Mouse (Mus musculus) gastrocnemius, adult 8-10 months (tissue): ENCODE data around the gene Prss57. TPM values are rescaled to one million over a fixed set of nuclear protein-coding genes. Genes with fewer than 3 reads are reported as not detected.
A peak's percentile ranks its signal among the peaks of the same experiment; 100 is the strongest.

Experiments used
- DNase-seq, 2 experiments: peaks; one replicate each; pipeline ENCODE4 v3.0.0; 2022; ENCODE audit warnings: low spot score in 2 of 2
- total RNA-seq, 4 experiments: library from RNA; stranded (reverse); gene quantifications; 2 replicates each; pipeline ENCODE4 v1.2.4; 2022

Gene Prss57
- total RNA-seq, 4 experiments from 2014 or later, result not detected

GRCm38 (mm10) chr10:79807826-79808225 lies 17.1 kb upstream of the Prss57 start:
- no peak for DNase-seq

GRCm38 (mm10) chr10:79806972-79807371 lies 16.2 kb upstream of the Prss57 start:
- no peak for DNase-seq

DNA sequence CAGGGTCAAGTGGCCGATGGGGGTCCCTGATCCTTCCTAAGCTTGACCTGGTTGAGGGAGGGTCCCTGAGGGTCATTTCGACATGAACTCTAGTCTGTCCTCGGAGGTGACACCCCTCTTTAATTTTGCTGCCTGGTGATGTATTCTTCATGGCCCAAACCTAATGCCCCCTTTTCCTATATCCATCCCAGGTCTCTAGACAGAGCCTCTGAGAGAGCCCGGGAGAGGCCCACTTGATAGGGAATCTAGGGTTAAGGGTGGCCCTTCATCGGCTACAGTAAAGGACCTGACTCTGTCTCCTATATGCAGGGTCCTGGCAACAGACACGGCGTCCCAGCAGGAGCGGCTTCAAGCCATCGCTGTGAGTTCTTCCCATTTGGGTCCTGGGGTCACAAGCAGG lies 15.6 kb upstream of the Prss57 start:
- DNase-seq, result no peak

DNA sequence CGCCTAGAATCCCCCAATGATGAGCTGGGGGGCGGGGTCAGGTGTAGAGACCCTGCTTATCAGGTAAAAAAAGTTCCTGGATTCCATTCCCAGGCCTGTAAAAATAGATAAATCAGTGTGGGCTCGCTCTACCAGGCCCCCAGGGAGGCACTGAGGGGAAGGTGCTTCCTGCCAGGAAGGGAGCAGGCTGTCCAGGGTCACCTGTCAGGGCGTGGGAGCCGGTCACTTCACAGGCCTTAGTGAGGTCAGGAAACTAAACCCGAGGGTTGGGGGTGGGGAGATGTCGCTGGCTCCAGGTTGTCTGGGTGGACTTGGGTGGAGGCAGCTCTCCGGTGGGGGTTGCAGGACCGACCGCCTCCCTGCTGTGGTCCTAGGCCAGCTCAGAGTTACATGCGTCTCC lies 14.9 kb upstream of the Prss57 start:
- DNase-seq, result no peak

GRCm38 (mm10) chr10:79803716-79804323 lies 13.1 kb upstream of the Prss57 start:
- DNase-seq, result no peak

DNA sequence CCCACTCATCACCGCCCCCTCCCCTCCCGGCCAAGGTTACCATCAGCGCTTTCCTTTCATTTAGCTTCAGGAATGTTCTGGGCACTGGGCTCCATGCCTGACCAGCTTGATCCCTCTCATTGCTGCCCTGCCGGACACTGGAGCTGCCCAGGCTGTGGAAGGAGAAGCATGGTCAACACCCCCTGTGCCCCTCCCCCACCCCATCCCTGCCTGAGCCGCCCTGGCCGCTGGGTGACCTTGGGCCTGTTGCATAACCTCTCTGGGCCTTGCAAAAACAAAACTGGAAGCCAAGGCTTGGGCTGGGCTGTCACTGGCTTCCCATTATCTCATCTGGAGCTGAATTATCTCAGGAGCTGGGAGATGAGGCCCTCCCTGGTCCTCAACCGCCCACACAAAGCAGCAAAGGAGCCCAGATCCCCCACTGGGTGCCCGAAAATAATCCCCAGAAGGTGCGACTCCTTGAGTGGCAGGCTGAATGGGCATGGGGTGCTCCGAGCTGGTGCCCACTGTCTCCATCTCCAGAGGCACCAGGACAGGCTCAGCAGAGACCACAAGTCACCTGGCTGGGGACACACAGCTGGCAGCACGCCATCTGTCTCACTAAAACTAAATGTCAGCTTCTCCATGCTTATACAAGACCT lies 11.7 kb upstream of the Prss57 start:
- DNase-seq, result peak; percentile 45 to 63

DNA sequence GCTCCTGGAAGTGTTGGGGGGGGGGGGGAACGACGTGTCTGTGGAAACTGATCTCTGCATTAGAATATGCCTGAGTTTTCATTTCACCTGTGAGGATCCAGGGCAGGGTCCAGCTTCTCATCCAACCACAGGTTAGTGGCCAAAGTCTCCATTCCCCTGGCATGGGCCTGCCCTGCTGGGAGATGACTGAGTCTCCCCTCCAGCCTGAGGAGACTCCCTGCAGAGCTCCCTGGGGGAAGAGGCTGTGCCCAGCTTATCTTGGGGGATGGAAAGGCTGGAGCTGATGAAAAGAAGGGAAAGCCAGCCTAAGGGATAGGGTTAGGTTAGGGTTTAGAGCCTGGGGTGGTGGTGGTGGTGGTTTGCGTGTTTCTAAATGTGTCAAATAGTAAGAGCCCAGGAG lies 11.1 kb upstream of the Prss57 start:
- DNase-seq, result no peak

DNA sequence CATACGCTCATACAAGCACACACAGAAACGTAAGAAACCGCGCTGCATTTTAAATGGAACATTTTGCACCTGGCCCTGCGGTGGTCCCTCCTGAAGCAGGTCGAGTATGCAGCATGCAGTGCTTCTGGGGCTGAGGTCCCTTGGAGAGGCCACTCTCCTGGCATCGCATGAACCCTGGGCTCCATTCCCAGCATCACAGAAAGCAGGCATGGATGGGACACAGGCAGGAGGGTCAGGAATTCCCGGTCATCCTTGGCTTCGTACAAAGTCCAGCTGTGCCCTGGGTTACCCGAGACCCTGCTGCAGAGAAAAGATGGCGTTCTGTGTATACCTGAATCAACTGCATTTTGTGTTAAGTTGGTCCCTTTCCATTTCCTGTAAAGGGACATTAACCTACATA lies 9.7 kb upstream of the Prss57 start:
- DNase-seq, result no peak

DNA sequence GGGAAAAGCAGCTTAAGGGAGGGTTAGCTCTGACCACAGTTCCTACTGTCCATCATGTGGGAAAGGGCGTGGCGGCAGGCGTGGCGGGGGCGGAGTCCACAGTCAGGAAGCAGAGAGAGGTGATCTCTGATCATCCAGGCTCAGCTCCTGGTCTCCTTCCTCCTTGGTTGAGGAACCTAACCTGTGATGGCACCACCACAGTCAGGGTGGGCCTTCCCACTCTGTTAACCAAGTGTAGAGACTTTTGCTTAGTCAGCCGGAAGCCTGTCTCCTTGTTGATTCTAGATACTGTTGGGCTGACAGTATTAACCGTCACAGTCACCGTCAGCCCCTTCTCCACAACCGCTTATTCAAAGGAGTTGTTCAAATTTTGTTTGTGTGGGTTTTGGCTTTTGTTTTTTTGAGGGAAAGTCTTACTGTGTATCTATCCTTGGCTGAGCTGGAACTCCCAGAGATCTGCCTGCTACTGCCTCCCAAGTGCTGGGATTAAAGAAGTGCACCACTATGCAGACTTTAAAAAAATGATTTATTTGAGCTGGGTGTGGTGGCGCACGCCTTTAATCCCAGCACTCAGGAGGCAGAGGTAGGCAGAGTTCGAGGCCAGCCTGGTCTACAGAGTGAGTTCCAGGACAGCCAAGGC lies 7.6 kb upstream of the Prss57 start:
- no peak for DNase-seq

DNA sequence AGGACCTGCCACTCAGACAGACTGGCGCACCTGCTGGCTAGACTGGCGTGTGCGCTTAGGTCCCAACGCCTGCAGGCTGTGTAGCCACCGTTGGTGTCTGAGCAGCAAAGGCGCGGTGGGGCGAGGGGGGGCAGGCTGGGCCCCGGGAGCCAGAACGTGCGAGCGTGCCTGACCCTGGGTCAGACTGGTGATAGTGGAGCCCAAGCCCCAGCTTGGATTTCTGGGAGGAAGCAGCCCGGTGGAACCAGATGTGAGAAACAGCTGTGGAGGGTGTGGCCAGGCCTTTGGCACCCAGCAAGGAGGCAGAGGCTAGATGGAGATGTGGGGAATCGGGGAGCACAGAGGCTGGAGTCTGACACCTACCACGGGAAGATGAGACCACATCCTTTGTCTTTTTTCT lies 6.6 kb upstream of the Prss57 start:
- DNase-seq, result peak in 1 of 2 experiments; percentile 60

GRCm38 (mm10) chr10:79795905-79796304 lies 5.1 kb upstream of the Prss57 start:
- no peak for DNase-seq

DNA sequence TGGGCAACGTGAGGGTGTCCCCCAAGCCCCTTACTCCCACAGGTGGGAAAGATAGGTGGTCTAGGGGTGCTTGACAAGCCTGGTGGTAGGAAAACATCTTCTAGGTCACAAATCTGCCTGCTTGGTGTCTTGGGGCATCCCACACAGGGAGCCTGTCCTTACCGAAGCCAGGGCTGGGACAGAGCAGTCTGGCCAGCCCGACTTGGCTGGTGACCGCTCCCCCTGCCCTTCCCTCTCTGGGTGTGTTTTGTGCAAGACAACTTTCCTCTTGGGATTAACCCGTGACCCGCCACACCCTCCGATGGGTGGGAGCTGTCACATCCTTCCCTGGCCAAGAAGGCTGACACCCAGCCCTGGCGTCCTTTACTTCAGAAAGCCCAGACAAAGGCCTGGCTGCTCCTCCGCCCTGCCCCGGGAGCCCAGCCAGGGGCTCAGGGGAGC lies 3.8 kb upstream of the Prss57 start:
- DNase-seq, result peak; percentile 80 to 90

- DNase-seq, result peak in 1 of 2 experiments; percentile 32
Measured at GRCm38 (mm10) chr10:79793738-79794490, 3.2 kb upstream of the Prss57 start.

GRCm38 (mm10) chr10:79793051-79793737 lies 2.4 kb upstream of the Prss57 start, which contains the start of gene Palm:
TSS of gene Palm (plus strand) at chr10:79793572.
- peak; percentile 52 to 73 for DNase-seq

DNA sequence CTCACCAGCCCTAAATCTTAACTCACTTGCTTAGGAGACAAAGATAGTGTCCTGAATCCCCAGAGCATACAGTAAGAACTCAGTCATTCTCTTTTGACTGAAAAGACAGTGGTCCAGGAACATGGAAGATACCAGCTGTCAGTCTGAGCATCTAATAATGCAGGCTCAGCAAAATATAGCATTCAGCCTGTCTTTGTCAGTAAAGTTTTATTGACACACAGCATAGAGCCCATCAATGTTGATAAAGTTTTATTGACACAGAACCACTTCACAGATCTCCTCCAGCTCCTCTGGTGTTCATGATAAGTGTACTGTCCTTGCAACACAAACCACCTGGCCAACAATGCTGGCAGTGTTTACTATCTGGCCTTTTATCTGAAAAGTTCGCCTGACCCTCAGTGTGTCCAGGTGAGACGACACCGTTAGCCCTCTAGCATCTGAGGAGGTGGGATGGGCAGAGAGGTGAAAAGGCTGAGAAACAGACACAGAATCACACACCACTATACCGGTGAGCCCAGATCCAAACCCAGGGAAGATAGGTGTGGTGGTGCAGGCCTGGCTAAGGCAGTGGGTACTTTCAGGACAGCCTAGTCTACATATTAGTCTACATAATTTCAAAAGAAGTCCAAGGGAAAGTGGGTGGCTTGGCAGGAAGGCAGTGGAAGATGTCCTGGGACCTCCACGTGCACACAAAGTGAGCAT lies 1.7 kb upstream of the Prss57 start:
- no peak for DNase-seq

GRCm38 (mm10) chr10:79789581-79789980 lies 1.2 kb downstream of the Prss57 start:
- DNase-seq, result no peak

DNA sequence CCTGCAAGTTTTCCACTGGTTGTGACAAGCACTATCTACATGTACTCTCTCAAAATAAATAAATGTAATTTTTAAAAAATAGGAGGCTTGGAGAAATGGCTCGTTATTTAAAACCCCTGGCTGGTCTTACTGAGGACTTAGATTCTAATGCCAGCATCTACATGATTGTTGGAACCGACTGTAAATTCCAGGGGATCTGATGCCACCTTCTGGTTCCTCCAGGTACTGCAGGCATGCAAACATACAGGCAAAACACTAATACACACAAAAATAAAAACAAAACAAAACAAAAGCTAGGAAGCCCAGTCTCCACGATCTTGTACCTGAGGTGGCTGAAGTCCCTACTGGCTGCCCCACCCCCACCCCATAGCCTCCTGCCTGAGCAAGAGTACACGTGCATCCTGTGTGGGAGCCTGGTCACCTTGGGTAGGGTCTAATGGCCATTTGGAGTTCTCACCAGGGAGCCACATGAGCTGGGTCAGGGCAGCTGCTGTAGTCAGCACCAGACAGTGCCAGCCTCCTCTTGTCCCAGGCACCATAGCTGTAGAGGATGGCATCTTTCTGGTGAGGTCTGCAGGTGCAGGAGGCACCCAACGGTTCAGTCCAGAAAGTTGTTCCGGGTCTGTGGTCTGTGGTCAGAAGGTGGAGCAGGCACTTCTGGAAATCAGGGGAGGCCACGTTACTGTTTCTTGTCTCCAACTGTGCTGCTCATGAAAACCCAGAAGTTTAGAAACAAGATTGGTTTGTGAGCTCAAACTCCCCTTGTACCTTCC lies 2.2 kb downstream of the Prss57 start:
- peak; percentile 56 to 70 for DNase-seq

DNA sequence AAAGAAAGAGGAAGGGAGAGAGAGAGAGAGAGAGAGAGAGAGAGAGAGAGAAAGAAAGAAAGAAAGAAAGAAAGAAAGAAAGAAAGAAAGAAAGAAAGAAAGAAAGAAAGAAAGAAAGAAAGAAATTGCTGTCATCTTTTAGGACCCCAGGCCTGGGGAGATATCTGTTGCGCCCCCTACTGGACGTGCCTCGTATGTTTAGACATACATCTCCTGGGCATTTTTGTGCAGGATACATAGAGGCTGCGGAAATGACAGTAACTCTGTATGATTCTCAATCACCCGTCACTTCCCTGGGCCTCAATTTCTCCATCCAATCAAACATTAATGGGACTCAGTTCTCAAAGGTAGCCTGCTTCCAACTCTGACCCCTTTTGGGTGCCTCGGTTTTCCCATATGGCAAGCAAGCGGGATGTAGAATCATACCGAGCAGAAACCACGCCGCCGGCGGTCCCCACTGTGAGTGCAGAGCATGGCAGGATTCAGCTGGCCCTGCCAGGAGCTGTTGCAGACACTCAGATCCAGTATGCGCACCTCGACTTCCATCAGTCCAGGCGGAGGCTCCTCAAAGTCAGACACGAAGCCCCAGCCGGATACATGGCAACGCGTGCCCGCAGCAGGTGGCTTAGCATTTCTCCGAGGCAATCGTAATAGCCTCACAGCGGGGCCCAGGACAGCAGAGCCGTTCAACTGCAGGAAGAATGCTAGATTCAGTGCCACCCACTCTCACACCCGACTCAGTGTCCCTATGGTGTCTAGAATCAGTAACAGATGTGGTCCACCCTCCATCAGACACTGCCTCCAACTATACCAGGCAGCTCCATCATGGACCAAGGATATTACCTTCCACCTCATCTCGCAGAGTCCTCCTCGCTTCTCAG lies 6.6 kb downstream of the Prss57 start:
- no peak for DNase-seq

DNA sequence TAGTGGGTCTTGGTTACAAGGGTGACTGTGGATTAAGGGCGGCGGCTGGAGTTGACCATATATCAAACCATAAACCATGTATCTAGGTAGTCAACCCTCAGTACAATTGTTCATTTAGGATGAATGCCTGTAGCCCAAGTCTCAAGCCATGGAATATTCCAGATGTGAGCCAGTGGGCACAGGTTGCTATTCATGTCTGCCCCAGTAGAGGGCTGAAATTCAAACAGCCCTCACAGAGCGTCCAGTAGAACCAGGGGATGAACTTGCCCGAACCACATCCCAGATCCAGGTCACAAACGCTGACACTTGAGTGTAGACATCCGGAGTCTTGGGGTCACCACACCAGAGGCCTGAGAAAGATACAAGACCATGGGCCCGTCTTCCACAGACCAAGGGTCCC lies 7.7 kb downstream of the Prss57 start:
- DNase-seq, result no peak
